Mouse (Mus musculus) cerebellum, adult 11-12 months (tissue): ENCODE measurements around the gene Mettl24.
A peak's percentile ranks its signal among the peaks of the same experiment; 100 is the strongest.

Experiments
- DNase-seq: peaks from one replicate; pipeline ENCODE4 v3.0.0; 2022

The Mettl24 gene

DNA sequence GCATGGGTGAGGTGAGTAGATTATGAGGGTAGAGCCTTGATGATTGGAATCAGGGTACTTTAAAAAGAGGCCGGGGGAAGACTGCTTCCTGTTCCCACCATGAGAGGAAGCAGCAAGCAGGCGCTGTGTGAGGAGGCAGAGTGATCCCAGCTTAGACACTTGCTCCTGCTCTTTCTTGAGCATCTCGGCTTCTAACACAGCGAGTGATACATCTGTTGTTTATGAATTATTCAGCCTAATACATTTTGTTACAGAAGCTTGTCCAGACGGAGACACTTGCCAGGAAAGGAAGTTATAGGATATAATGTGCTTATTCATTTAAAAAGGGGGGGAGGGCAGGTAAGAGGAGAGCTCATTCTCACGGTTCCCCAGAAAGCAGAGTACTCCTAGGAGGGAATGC is 142.9 kb downstream of the Mettl24 start:
- DNase-seq, result no peak

- no peak for DNase-seq
These were observed 144.6 kb downstream of the Mettl24 start for GRCm38 (mm10) chr10:40827706-40828105.

DNA sequence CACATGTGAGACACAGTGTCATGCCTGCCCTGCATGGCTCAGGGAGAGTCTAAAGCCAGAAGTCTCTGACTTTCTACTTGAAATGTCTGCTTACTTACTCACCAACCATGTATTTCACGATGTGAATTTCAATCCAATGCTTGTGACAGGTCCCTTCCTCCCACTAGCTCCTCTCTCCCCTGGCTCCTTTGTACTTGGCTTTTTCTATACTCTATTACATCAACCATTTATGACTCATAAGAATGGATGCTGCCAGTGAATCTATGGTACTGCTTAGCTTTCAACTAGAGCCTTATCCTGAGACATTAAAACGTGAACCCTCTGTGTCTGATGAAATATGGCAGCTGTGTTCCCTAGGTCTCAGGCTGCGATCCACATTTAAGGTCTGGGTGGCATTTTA is 147.2 kb downstream of the Mettl24 start:
- DNase-seq, result no peak

DNA sequence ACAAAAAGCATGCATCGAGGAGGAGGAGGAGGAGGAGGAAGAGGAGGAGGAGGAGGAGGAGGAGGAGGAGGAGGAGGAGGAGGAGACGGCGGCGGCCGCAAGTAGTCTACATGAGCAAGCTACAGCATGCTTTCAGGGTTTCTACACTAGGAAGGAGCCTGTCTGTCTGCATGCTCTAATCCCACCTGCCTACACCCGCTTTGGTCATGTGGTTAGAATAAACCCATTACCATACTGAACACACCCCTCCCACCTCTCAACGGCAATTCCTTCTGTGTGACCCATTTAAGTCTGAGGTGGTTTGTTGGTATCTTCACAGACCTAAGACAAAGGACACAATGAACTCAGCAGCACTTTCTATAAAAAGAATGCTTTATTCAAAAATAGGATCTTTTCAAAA is 148.2 kb downstream of the Mettl24 start:
- DNase-seq, result no peak

DNA sequence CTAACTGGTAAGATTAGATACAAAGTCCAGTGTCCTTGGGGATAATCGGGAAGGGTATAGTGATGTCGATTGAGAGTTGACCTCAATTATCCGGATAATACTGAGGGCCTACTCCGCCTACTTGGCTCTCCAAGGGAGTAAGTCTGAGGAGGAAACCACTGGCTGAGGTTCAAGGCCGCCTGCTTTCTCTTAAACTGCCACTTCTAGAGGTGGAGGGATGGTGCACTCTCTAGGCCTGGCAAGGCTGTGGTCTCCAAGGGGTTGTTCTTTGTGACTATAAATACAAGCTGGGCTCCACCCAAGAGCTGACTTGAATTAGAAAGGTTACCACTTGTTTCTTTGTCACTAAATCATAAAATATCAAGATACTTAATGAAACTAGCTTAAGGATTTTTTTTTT is 157.0 kb downstream of the Mettl24 start:
- no peak for DNase-seq

DNA sequence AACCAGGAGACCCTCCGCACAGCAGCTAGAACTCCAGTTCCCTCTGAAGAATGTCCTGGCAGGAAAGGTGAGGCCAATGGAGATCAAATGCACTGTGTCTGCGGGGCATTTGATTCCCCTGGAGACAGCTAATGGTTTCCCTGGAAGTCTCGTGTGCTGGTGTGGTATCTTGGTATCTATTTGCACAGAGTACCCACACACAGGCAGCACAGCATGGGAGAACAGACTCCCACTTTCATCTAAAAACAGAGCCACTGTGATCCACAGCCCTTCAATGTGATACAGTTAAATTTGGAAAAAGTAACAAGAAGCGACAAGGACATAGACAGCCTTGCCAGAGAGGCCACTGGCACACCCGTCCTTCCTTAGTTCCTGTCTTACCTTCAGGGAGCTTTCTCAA is 160.8 kb downstream of the Mettl24 start:
- DNase-seq, result no peak

DNA sequence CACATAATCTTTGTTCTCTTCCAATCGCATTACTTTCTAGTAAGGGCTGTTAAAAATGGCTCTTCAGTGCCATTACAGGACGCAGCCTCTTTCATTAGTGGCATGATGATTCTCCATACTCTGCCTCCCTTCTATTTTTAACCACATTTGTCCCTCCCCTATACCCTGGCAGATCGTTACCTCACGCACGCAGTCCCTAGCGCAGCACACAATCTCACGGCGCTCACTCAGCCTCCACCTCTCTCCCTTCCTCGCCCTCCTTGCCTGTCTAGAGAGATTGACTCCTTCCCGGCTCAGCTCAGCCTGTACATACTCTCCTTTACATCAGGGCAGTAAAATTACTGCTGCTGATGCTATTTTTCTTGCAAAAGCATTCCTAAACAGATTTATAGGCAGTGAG is 161.5 kb downstream of the Mettl24 start:
- DNase-seq, result no peak

GRCm38 (mm10) chr10:40845626-40846025 is 162.5 kb downstream of the Mettl24 start:
- DNase-seq, result peak; percentile 43

DNA sequence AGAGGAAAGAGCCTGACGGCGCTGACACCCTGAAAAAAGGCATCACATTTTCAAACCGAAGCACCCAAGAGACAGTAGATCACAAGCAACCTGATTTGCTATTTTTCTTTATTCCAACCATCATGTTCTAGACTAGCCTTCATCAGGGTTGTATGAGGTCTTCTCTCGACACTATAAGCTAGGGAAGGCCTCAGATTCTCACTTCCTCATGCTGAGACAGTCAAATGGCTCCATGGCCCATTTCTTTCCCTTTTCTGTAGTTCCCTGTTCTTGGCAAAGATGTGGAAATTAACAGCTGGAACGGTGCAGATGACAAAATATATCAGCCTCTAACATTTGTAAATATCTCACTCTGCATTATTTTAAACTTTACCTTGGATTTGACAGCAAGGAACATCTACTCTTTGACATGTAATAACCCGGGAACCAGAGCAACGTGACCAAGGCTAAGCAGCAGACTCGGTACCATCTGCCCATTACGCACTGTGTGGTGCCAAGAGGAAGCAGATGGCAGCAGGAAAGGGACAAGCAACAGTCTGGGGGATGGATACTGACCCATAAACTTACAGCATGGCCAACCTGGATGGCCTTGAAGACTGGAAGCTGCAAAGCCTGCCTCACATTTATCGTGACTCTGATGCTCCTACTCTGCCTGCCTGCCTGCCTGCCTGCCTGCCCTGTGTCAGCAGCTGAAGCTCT is 164.2 kb downstream of the Mettl24 start:
- peak; percentile 92 for DNase-seq

DNA sequence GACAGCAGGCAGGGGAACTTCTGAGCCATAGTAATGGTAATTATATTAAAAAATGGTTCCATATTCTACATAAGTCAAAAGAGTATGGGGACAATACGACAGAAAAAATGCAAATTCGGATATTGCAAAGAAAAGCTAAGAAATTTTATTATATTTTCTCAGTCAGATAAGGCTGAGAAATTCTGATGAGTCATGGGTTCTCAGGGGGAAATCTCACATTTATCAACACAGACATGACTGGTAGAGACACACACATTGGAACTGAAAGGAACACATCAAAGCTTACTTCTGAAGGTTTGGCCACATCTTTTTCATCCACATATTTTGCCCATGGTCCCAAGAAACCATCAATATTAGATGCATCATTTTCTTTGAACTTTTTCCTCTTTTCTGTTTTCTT is 167.6 kb downstream of the Mettl24 start:
- no peak for DNase-seq

DNA sequence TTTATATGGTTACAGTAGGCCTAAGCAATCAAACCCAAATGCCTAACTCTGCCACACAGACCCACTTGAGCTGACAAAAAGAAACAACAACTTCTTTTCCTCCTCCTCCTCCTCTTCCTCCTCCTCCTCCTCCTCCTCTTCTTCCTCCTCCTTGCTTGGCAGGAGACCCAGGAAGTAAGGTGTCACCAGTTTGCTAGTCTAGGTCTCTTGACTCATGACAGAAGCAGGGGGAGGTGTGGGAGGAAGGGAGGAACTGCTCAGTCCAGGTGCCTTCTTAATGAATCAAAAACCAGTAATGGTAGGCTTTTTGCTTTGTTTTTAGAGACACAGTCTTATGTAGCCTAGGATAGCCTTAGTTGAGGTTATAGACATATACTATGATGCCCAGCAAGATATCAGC is 168.1 kb downstream of the Mettl24 start:
- DNase-seq, result no peak

DNA sequence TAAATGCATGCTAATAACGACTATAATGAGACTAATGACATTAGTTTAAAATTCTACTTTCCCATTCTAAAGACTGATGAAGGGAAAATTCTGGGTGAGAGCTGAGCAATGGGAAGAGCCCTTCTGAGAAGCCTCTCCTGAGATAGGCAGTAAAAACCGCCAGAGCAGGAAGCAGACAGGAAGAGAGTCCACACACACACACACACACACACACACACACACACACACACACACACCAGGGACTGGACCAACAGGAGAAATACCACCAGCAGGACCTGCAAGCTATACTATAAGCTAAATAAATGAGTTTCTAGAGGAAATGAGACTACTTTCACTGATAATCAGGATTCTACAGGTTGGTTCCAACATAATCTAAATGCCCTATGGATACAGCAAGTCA is 172.5 kb downstream of the Mettl24 start:
- no peak for DNase-seq

DNA sequence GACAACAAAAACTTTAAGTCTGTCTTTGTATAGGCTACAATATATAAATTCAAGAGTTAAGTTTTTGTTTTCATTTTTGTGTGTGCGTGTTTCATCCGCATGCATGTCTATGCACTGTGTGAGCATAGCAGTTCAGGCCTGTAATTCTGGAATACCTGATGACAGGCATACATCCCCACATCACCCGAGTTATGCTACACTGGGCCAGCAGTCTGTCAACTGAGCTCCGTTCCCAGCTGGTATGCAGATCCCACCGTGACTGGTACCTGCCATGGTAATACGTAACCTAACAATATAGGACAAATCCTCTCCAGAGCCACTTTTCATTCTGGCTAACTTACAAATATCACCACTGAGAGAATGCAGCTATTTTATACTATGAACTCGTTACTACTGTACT is 173.6 kb downstream of the Mettl24 start:
- DNase-seq, result no peak

DNA sequence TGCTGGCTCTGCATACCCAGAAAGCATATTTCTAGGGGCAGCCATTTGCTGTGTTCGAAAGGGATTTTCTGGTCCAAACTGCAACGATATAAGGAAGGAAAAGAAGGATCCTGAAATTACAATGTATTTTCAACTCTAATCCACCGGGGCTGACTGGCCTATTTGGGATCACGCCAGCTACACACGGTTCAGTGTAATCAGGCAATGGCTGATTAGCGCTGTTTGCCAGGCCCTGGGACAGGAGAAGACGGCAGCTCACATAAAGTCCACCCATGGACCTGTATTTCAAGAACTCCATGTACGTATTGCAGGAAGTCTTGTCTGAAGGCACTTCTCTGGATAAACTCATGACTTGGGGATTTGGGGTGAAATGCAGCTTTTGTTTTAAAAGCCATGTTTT is 174.5 kb downstream of the Mettl24 start:
- DNase-seq, result peak; percentile 79
